Mouse (Mus musculus) adrenal gland, adult 8-10 months (tissue): ENCODE results near the gene Prlh. TPM values are rescaled to one million over a fixed set of nuclear protein-coding genes. Genes with fewer than 3 reads are reported as not detected.
A peak's percentile ranks its signal among the peaks of the same experiment; 100 is the strongest.

Experiments
- DNase-seq: peaks from one replicate; pipeline ENCODE4 v3.0.0; 2022
- total RNA-seq, 4 experiments: library from RNA; stranded (reverse); gene quantifications; 2 replicates each; pipeline ENCODE4 v1.2.4; 2022

Prlh gene
- total RNA-seq: not detected

DNA sequence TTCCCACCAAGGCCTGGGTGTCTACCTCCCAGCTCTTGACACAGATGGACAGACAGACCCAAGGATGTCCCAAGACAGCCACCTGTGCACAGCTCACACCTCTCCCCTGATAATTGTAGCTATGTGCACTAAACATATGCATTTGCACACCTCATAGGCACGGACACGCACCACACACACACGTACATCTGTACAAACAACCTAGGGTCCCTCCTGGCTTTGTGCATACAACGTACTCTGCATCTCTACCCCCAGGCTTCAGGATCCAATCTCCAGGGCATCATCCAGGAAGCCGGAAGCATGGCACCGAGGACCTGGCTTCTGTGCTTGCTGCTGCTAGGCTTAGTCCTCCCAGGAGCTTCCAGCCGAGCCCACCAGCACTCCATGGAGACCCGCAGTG, at the start of gene Prlh:
Gene Prlh (plus strand): TSS at position 301 of the 400 bp plus-strand sequence.
- no peak for DNase-seq

GRCm38 (mm10) chr1:90903211-90903945, 49.5 kb upstream of the Prlh start:
- no peak for DNase-seq

DNA sequence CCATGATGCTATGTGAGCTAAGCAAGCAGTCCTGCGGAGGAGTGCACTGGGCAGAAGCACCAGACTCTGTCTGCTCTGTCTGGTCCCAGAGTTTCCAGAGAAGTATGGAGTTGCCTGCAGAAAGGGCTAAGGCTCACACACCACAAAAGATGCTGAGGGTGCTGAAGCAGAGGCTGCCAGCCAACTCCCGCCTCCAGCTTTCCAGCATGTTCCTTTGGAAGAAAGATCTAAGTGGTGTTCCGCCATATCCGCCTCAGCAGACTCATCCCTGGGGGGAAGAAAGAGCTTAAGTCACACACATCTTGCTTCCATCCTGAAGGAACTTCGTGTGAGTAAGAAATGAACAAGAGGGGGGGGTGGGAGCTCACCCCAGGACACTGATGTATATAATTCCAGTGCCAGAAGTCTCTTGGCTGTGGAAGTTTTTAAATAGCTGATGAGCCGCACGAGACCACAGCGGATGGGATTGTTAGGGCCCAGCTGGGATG, 48.9 kb upstream of the Prlh start:
- DNase-seq: no peak

GRCm38 (mm10) chr1:90904729-90905404, 48.0 kb upstream of the Prlh start:
- no peak for DNase-seq

GRCm38 (mm10) chr1:90906357-90906756, 46.6 kb upstream of the Prlh start:
- DNase-seq: no peak

- no peak for DNase-seq
Observed at GRCm38 (mm10) chr1:90909161-90909560, 43.7 kb upstream of the Prlh start.

DNA sequence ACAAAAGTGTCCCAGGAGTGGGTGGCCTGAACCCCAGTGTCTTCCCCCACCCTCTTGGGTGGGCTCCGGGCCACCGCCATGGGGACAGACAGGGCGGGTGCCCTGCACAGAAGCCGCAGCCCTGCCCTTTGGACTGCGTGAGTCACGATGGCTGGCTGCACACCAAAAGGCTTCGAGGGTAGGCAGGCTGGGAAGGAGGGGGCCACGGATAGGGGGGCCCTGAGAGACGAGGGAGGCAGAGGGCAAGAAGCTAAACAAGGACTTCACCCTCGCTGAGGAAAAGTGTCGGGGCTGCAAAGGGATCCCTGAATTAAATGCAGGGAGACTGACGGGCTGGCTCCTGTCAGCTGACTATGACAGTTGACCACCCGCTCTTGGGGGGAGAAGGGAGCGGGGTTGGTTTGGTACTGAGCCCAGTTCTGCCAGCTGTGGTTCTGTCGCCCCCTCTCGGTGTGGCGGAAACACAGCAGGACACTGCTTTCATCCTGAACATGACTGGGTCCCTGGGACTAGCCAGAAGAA, 43.2 kb upstream of the Prlh start:
- peak; percentile 55 for DNase-seq

DNA sequence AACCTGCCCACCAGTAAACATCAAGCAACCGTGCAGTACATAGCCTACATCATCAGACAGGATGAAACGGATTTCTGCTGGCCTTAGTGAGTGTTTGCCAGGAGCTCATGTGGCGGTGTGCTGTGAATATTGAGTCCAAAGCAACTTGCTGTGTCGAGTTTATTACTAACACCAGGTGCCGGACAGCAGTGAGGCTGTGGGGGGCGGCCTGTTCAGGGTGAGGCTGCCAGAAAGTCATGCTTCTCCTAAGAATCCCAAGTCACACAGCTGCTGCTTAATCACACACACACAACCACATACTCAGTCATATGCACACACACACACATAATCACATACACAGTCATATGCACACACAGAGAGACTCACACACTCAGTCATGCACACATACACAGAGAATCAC, 39.7 kb upstream of the Prlh start:
- no peak for DNase-seq

DNA sequence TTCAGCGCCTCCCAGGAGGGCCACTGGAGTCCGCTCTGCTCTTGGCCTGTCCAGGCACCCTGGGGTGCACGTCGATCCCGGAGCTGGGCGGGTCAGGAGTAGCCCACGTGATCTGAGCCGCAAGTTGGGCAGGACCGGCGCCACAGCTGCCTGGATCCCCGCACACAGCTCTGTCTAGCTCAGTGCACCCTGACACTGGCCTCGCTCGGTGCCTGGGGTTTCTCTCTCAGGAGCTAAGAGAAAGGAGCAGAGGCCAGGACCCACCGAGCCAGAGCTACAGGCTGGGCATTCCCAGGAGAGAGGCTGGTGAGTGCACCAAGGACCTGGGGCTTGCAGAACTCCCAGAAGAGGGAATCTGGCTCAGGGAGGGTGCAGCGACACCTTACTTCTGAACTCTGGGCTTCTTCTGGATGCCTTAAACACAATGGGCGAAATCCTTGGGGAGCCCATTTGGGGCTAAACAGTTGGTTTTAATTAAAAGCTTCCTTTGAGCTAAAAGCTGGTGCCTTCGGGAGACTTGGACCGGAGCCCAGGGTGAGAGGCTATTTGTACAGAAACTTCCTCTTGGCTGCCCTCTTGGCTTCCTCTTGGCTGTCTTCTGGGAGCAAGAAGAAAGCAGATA, 37.8 kb upstream of the Prlh start, which contains the start of gene Mlph:
Gene Mlph (plus strand): TSS at position 138 of the 622 bp plus-strand sequence.
- DNase-seq: no peak

DNA sequence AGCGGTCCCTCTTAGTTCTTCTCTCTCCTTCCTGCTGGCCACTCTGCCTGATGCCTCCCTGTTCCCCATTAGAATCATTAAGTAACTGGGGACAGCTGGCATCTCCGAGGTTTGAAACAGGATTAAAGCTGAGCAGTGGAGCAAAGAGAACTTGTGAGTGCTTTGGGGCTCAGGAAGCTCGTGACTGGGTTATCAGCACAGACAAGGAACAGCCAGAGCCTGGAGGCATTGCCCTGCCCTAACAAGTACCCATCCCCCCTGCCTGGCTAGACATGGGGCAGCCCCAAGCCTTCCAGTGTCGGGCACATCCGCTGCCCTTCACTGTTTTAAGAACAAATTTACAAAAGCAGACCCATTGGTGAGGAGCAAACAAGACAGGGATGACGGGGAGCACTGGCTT, 35.4 kb upstream of the Prlh start:
- DNase-seq: no peak

- no peak for DNase-seq
Observed at GRCm38 (mm10) chr1:90921687-90922086, 31.2 kb upstream of the Prlh start.

DNA sequence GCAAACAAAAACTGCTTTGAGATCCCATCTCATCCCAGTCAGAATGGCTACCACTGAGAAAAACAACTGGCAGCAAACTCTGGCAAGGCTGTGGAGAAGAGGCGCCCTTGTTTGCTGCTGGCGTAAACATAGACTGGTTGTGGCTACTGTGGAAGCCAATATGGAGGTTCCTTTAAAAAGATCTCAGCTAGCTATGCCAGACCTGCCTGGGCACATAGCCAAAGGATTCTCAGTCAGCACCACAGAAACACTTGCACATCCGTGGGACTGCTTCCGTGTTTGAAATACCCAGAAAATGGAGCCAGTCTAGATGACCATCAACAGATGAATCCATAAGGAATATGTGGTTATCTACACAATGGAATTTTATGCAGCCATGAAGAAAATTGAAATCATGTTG, 26.9 kb upstream of the Prlh start:
- DNase-seq: no peak

DNA sequence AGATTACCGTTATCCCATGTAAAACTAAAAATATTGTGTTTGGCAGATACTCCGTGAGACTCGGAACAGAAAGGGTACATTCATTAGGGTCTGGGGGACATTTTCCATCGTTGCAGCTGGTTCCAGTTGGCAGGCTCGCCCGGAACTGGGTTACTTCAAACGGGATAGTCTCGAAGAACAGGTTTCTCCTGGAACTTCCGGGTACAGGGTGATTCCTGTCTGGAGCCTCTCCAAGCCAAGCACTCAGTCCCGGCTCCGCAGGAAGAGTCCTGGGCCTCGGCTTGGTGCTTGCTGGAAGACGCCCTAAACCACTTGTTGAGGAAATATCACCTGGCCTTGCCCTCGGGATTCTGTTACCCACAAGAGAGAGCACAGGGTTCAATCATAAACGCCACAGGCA, 25.6 kb upstream of the Prlh start:
- no peak for DNase-seq

DNA sequence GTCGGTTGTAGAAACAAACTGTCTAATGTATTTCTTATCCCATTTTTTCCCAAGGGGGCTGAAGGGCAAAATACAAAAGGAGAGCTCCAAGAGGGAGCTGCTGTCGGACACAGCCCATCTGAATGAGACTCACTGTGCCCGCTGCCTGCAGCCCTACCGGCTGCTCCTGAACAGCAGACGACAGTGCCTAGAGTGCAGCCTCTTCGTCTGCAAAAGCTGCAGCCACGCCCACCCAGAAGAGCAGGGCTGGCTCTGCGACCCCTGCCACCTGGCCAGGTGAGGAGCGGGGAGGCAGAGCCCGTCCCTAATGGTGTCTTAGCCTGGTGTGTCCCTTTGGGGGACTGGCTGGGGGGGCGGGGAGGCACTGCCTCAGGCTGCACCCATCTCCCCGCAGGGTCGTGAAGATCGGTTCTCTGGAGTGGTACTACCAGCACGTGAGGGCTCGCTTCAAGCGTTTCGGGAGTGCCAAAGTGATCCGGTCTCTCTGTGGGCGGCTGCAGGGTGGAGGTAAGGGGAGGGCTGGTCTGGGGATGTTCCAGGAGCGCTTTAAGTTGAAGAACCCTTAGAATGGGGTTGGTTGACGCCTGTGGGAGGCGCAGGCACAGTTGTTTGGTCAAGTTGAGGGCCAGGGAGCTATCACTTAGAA, 24.9 kb upstream of the Prlh start:
- DNase-seq: no peak

DNA sequence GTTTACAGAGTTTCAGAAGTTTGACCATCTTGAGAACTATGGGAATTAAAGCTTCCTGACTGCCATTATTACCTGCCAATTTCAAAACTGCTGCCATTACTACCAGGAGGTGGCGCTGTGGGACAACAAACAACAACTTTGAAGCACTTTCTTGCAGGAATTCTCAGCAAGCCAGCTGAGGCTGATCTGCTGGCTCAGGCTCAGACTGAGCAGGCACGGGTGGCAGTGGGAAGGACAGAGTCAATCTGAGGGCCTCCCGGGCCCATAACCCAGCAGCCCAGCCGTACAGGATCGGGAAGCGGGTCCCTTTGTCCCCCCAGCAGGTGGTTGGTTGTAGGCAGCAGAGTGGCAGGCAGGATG, 24.4 kb upstream of the Prlh start:
- peak; percentile 67 for DNase-seq

DNA sequence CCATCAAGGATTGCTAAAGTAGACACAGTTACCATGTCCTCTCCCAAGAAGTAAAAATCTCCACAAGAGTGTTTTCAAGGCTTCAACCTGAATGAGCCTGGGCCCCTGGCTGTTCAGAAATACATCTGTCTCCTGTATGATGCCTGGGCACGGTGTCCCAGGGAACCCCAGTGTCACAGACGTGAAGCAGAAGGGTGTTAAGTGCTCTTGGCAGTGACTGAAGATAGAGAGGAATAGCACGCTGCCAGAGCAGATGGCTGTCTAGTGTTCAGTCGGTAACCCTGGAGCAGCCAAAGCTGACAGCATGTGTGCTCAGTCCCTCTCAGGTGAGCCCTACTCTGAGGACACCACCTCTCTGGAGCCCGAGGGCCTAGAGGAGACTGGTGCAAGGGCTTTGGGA, 19.9 kb upstream of the Prlh start:
- DNase-seq: no peak

DNA sequence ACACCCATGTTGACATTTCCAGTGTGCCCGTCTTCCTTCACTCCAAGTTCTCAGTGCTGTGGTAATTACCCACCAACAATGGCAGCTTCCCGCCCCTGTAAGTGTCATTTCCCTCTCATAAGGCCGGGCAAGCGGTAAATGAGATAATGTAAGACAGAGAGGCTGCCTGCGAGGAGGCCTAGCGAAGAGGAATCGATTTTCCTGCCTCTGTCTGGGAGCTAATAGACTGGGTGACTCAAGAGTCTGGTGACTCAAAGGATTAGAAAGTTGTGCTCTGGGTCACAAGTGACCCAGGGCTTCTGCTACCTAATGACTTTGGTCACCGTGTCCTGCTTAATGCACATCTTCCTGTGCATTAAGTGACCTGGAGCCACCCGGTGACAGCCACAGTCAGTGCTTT, 15.9 kb upstream of the Prlh start:
- DNase-seq: no peak

- DNase-seq: no peak
Observed at GRCm38 (mm10) chr1:90939980-90940379, 12.9 kb upstream of the Prlh start.

GRCm38 (mm10) chr1:90945171-90945570, 7.7 kb upstream of the Prlh start:
- DNase-seq: no peak

GRCm38 (mm10) chr1:90947252-90947651, 5.7 kb upstream of the Prlh start:
- no peak for DNase-seq

- no peak for DNase-seq
Observed at GRCm38 (mm10) chr1:90949309-90949708, 3.6 kb upstream of the Prlh start.

- no peak for DNase-seq
Observed at GRCm38 (mm10) chr1:90951670-90952069, 1.2 kb upstream of the Prlh start.

- no peak for DNase-seq
Observed at GRCm38 (mm10) chr1:90953688-90954087, 780 bp downstream of the Prlh start.
